Mouse (Mus musculus): ENCODE measurements at regions not wholly inside any gene's neighbourhood (a gene's known extent, or its start where the extent isn't known, plus 50 kb on each side); places are given as distances from the start of the nearest gene placed in this dataset.
A peak's percentile ranks its signal among the peaks of the same experiment; 100 is the strongest.
"Not testable (repeated sequence)": the region's sequence is repeated elsewhere in the genome, so short reads cannot be mapped to it uniquely, and the experiment has no call there.

DNA sequence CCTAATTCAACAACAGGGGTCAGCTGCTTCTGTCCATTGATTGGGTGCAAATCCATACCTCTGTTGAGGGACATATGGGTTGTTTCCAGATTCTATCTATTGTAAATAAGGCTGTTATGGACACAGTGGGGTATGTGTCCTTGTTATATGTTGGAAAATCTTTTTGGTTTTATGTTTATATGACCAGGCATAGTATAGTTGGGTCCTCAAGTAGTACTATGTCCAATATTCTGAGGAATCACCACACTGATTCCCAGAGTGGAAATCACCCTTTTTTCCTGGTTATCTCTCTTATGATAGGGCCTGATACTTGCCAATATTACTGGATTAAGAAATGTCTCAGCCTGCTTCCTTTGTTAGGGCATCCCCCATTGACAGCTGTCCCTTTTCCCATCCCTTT, 1471.0 kb downstream of the Kcnt2 start:
- DNase-seq = no peak
- intact Hi-C loops (cut with DNase I) = no loop called here

- intact Hi-C loops (cut with DNase I) = no loop called here
- DNase-seq = no peak
Observed at GRCm38 (mm10) chr1:141717510-141717909, 1471.6 kb downstream of the Kcnt2 start.

DNA sequence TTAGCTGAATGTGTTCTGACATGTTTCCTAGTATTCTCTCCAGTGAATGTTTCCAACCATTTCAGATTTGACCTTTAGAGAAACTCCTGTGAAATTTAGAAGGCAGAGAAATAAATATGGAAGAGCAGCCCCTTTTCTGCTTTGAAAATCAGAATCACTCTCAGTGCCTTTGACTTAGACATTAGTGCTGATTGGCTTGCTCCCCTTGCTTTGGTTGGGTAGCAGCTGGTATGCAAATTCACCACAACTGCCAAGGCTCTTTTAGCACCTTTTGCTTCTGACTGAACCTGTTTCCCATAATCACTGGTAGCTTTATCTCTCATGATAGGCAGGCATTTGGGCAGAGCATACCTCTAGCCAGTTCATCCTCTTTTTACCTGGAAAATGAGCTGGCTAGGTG, 1495.3 kb downstream of the Kcnt2 start:
- DNase-seq = no peak
- intact Hi-C loops (cut with DNase I) = no loop called here

DNA sequence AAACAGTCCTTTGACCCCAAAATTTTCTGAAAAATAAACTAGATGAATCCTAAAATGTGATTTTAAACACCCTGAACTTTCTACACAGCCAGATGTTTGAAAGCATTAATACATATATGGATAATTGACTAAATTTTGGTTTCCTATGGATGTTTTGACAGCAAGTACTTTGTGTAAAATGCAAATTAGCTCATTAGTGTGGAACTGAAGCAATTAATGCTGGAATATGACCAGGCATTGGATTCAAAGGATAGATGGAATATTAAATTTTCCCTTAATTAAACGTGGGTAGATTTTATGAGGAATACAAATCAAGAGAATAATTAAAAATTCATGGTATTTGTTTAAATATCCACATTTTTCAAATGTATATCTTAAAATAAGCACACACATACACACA, 1530.1 kb downstream of the Kcnt2 start:
- DNase-seq = no peak
- intact Hi-C loops (cut with DNase I) = no loop called here

DNA sequence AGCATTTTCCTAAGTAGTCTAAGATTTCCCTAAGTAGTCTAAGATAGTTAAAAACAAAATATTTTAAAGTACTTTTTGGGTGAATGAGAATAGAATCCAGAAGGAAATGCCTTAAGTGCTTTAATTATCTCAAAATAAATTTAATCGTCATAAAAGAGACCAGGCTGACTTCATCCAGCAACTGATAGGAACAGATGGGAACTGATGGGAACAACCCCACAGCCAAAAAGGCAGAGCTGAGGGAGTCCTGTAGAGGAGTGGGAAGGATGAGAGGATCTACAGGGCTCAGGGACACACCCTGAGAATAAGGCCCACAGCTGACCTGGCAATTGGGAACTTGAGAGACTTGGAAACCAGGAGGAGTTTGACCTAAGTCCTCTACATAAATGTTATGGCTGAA, 1537.4 kb downstream of the Kcnt2 start:
- no peak for DNase-seq
- intact Hi-C loops (cut with DNase I) = no loop called here

DNA sequence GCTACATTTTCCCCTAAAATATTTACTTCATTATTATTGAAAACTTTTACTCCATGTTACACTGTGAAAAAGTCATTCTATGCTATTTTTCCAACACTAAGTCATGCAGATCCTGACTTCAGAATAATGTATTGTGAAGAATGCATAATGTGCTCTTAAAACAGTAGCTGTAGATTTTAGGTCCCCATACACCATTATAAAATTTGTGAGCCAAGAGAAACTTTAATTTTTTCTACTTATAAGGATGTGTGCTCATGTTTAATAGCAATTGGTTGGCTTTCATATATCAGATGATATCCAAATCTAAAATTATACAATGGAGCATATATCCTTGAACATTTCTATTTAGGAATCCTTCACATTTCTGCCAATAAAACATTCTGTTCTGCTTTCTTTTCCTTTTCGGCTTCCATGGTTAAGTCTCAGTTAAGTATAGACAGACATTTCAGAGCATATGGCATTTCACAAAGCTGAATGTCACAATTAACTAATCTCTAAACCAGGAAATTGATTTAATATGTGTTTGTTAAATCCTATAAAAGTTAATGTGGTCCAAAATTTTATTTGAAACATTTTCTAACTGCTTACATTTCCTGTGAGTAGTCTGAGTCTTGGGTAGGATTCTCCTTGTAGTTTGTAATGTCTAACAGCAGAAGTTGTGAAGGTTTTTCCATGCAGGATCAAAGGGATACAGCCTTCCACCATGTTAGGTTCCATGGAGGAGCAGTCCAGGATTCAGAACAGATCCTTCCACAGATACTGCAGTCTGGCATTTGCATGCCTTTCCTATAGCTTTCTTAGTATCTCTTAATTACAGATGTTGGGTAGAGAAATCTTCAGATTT, 1567.6 kb downstream of the Kcnt2 start:
- intact Hi-C loops (cut with DNase I) = no loop called here
- no peak for DNase-seq

DNA sequence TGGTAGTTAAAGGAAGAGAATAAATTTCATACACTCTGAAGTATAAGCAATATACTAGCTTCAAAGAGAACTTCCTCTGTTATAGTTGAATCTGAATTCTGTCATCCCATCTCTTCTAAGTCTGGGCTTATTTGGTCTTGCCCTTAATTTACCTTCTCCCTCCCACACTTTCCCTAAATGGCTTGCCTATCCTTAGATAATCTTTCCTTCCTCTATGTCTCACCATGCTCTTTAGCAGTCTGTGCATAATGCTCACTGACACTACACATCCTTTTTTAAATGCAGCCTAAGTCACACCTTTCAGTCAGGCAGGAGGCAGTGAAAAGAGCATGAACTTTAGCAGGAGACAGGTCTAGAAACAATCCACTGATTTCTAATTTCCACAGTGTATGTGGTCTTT, 1585.5 kb downstream of the Kcnt2 start:
- intact Hi-C loops (cut with DNase I) = no loop called here
- no peak for DNase-seq

GRCm38 (mm10) chr1:141842547-141842946, 1596.6 kb downstream of the Kcnt2 start:
- no peak for DNase-seq
- intact Hi-C loops (cut with DNase I) = no loop called here

GRCm38 (mm10) chr1:141853841-141854240, 1607.9 kb downstream of the Kcnt2 start:
- DNase-seq; intact Hi-C loops (cut with DNase I): not testable (repeated sequence)

GRCm38 (mm10) chr1:141884356-141884755, 1638.4 kb downstream of the Kcnt2 start:
- intact Hi-C loops (cut with DNase I) = no loop called here
- no peak for DNase-seq

DNA sequence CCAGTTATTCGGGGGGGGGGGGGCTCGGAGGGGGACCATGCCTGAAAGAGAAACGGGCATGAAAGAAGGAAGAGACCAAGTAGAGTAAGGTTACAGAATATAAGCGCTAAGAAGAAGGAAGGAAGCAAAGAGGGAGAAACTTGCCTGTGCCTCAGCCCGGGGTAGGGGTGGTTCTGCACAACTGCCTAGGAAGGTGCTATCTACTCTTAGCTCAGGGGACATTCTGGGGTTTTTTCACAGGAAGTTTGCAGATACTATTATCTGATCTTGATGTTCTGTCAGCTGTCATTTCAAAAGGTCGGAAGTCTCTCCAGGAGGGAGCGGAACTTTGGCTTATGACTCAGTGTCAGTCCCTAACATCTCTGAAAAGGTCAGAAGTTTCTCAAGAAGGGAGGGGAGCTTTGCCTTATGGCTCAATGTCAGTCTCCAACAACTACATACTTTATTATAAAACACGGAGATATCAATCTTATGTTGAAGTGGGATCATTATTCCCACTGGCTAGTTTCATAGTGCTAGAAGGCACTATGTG, 1652.0 kb downstream of the Kcnt2 start:
- no peak for DNase-seq
- intact Hi-C loops (cut with DNase I) = no loop called here

GRCm38 (mm10) chr1:141911714-141912398, 1665.9 kb downstream of the Kcnt2 start:
- DNase-seq = no peak
- intact Hi-C loops (cut with DNase I) = no loop called here

DNA sequence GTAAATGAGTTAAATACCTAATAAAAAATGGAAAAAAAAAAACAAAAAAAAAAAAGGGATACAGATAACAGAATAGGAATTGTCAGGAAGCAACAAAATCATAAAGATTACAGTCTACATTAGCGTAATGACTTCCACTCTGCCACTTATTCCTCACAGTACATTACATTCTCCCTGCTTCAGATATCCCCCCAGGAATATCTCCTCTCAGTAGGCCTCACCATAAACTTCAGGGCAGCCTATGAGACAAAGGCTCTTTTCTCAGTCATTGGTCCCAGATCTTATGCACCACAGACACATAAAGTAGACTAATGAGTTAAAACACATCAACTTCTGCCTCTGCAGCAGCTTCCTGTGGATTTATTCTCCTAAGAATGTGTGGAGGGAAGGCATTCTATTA, 1680.2 kb downstream of the Kcnt2 start:
- intact Hi-C loops (cut with DNase I) = no loop called here
- no peak for DNase-seq

GRCm38 (mm10) chr1:141926804-141927203, 1680.8 kb downstream of the Kcnt2 start:
- intact Hi-C loops (cut with DNase I) = no loop called here

DNA sequence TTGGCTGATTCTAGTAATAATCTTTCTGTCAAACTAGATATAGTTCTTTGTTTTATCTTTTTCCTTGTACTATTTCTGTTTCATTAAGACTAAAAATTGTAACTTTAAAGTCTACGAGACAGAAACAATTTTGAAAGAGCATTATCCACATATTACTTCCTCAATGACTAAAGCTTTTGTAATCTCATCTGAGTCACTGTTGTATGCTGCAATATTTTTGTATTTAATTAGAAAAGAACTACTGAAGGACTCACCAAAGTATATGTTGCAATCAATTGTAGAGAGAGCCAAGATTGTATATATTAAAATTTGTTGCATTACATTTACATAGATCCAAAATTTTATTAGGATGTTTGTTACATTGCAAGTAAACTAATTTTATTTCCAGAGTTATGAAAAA, 1692.4 kb upstream of the B3galt2 start:
- intact Hi-C loops (cut with DNase I) = no loop called here
- DNase-seq = no peak

More at GRCm38 (mm10) chr1:141926804-141927203, 1680.8 kb downstream of the Kcnt2 start:
- no peak for DNase-seq

DNA sequence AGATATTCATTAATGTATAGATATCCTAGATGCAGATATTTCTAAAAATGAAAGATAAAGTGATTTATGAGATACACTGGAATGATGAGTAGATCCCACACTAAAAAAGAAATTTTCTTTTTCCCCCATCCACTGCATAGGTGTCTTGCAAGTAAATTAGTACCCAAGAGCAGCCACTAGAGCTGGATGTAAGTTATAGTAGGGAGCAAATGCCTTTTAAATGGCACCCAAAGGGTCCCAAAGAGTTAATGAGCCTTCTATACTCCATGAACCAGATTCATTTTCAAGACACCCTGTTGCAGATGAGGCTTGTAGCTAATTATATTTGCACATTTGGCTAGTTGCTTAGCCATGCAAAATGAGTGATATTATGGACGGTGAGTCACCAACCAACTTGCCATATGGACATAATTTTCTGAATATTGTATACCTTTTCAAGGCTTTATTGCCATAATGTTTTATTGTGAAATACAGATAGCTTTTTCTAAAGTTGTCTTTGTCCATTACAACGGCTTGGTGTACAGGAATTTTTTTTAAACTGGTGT, 1686.1 kb upstream of the B3galt2 start:
- intact Hi-C loops (cut with DNase I) = no loop called here
- no peak for DNase-seq

- peak; percentile 32 for DNase-seq
- intact Hi-C loops (cut with DNase I) = no loop called here
Observed at GRCm38 (mm10) chr1:141961743-141962142, 1678.7 kb upstream of the B3galt2 start.

DNA sequence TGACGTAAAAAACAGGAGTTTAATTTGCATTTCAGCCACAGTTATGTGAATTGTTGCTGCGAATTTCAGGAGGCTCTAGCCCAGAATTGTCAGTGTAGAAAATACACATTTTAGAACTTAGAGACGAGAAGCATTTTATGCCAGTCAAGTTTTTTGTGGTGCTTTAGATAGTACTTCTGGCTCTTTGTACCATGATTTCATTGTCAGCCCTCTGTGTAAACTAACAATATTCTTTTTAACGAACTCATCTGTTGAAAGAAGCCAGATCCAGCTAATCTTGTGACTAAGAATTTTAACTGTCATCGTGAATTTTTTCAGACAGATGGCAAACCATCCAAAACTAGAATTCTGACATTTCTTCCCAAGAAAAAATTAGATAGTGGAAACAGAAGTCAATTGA, 1672.3 kb upstream of the B3galt2 start:
- intact Hi-C loops (cut with DNase I) = no loop called here
- DNase-seq = no peak

GRCm38 (mm10) chr1:141974329-141974728, 1666.1 kb upstream of the B3galt2 start:
- no peak for DNase-seq
- intact Hi-C loops (cut with DNase I) = no loop called here

DNA sequence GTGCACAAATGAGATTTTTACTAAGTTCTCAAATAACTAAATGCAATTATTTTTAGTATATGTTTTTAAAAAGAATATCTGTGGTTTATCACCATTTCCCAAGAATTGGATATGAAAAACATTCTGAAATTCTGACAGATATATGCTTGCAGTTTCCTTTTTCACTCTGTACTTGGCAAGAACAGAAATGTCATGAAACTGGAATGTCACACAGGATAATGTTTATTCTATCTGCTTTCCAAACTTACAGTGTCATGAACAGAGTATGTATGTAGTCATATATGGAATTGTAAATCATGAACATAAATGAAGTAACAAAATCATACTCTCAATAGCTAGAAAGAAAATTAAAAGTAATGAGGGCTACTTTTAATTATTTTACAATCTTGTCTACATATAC, 1640.7 kb upstream of the B3galt2 start:
- no peak for DNase-seq
- intact Hi-C loops (cut with DNase I) = no loop called here

DNA sequence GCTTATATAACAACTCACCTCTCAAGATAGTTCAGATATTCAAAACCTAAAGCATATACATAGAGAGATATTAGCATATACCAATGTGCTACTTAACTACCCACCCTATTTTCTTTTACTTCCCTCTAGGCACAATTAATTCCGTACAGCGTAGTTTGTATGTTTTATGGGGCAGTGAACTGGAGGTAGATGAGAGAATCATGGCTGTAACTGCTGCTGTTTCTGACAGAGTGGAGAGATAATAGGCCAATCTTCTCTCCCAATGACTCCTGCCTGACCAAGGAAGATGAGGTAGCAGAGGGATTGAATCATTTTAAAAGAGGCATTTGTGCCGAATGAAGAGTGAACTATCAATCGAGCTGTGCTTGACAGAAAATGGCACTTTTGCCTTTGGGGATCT, 1640.1 kb upstream of the B3galt2 start:
- intact Hi-C loops (cut with DNase I) = no loop called here
- no peak for DNase-seq

DNA sequence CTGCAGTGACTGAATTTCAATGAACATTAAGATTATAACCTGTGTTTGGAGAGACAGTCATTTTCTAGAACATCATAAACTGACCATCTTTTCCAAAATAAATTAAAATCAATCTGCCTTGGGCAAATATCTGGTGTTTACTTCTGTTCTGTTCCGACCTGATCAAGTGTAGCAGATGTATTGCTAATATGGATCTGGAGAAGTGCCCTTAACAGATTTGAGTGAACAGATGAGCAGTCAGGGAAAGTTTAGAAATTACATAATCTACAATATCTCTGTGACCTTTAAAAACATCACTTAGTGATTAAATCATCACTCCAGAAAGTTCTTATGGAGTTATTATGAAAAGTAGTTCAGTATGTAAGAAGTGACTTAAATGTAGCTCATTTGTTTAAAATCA, 1634.1 kb upstream of the B3galt2 start:
- intact Hi-C loops (cut with DNase I) = no loop called here
- DNase-seq = no peak
